Mouse (Mus musculus) erythroblast, embryonic 14.5 days (primary cell): Measurements from ENCODE around the gene 1700018F24Rik.

Experiments used
- GATA1 ChIP-seq: IDR thresholded peaks from 2 replicates; pipeline ENCODE4 v1.6.1; 2012; ENCODE audit warnings: low read length, inconsistent platforms, mixed read lengths
- TAL1 ChIP-seq: IDR thresholded peaks from 3 replicates; pipeline ENCODE4 v1.6.1; 2012; ENCODE audit warnings: low read length, inconsistent platforms, mixed read lengths

GRCm38 (mm10) chr5:145058722-145059121 is 15.9 kb downstream of the 1700018F24Rik start:
- TF ChIP-seq TAL1: no peak
- TF ChIP-seq GATA1: no peak
